Mouse (Mus musculus): ENCODE data around the gene Med12l.

GRCm38 (mm10) chr3:59150624-59151023, 145.0 kb downstream of the Med12l start:
- TF ChIP-seq TAL1 (IDR thresholded peaks at IDR 0.05; ENCODE audit: low read length) (no peak), GATA1 (IDR thresholded peaks at IDR 0.05; ENCODE audit: low read length) (no peak)

All from erythroblast, embryonic 14.5 days (primary cell).